Mouse (Mus musculus) neural tube, embryonic 14.5 days (tissue): ENCODE results near the gene Klf1. TPM values are rescaled to one million over a fixed set of nuclear protein-coding genes. Genes with fewer than 3 reads are reported as not detected.
A peak's percentile ranks its signal among the peaks of the same experiment; 100 is the strongest.

Experiments
- ATAC-seq: fragments of 200-750 bp; cut with Nextera tagmentation; 2 replicates; pipeline ENCODE4 v1.8.0; 2017; ENCODE audit warnings: low read depth, mild to moderate bottlenecking, moderate TSS enrichment, moderate library complexity
- H3K27ac ChIP-seq: fragments of 300-500 bp; sonication (generic); 2 replicates; pipeline ENCODE4 v1.5.1; 2014; ENCODE audit warnings: low read depth, mild to moderate bottlenecking, control low read depth, low read length, moderate library complexity, mixed read lengths
- H3K27me3 ChIP-seq: fragments of 300-500 bp; sonication (generic); 2 replicates; pipeline ENCODE4 v1.6.1; 2014; ENCODE audit warnings: low read length; ENCODE audit not compliant: control insufficient read depth, insufficient read depth
- H3K36me3 ChIP-seq: fragments of 300-500 bp; sonication (generic); 2 replicates; pipeline ENCODE4 v1.6.1; 2014; ENCODE audit warnings: low read length, mixed read lengths; ENCODE audit not compliant: control insufficient read depth, insufficient read depth
- H3K4me1 ChIP-seq: fragments of 300-500 bp; sonication (generic); 2 replicates; pipeline ENCODE4 v1.6.1; 2014; ENCODE audit warnings: low read length; ENCODE audit not compliant: control insufficient read depth, insufficient read depth
- H3K4me2 ChIP-seq: fragments of 300-500 bp; sonication (generic); 2 replicates; pipeline ENCODE4 v1.6.1; 2014; ENCODE audit warnings: mild to moderate bottlenecking, low read depth, low read length, control low read depth
- H3K4me3 ChIP-seq: fragments of 300-500 bp; sonication (generic); 2 replicates; pipeline ENCODE4 v1.5.1; 2014; ENCODE audit warnings: low read depth, low read length, control low read depth, mixed read lengths
- H3K9ac ChIP-seq: fragments of 300-500 bp; sonication (generic); replicated peaks from 2 replicates; pipeline ENCODE4 v1.6.1; 2014; ENCODE audit warnings: low read depth, mild to moderate bottlenecking, control low read depth, low read length, mixed read lengths
- H3K9me3 ChIP-seq: fragments of 300-500 bp; sonication (generic); 2 replicates; pipeline ENCODE4 v1.6.1; 2016; ENCODE audit warnings: low read length; ENCODE audit not compliant: control insufficient read depth
- WGBS: fragments of 180-500 bp; shearing (Covaris S2); extraction: QIAGEN DNeasy Blood & Tissue Kit; methylation state at CpG from one replicate; pipeline ENCODE4 v1.1.7; 2014; 5-methylcytosine and 5-hydroxymethylcytosine counted together
- polyA plus RNA-seq: library from polyadenylated mRNA; unstranded; fragments of >200 nt; fragmentation: Nextera tagmentation; extraction: Ambion mirVana; gene quantifications from 2 replicates; pipeline ENCODE4 v1.2.1, GENCODE M21; 2014

Klf1 gene
- polyA plus RNA-seq = 0.44 and 0.80 TPM in 2 replicates

DNA sequence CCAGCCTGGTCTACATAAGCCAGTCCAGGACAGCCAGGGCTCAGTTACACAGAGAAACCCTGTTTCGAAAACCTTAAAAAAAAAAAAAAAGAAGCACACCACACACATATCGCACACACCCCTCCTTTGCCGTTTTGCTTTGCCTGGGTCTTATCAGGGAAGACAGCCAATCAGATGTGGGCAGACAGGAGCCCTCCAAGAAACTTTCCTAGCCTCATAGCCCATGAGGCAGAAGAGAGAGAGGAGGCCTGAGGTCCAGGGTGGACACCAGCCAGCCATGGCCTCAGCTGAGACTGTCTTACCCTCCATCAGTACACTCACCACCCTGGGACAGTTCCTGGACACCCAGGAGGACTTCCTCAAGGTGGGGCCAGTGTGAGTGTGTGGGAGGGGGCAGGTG lies at the start of gene Klf1:
Gene Klf1, plus strand, starts transcription at position 177 of the 400 bp plus-strand sequence.
- Histone ChIP-seq H3K9ac (peak within 1 kb of the TSS; percentile 51; the same call in 1 of the 2 replicates), H3K9me3 (no peaks in the 10 kb centered on the region), H3K36me3 (no peaks in the 10 kb centered on the region), H3K4me3 (peak within 1 kb of the TSS; percentile 38), H3K4me1 (peaks cover 6% of the 10 kb centered on the region; the same call in 1 of the 2 replicates), H3K27ac (no peak within 1 kb of the TSS), H3K4me2 (peak within 1 kb of the TSS; percentile 86), H3K27me3 (no peaks in the 10 kb centered on the region)
- WGBS = 76% methylated on average over 3 of the region's 3 CpGs
- ATAC-seq = no peak

DNA sequence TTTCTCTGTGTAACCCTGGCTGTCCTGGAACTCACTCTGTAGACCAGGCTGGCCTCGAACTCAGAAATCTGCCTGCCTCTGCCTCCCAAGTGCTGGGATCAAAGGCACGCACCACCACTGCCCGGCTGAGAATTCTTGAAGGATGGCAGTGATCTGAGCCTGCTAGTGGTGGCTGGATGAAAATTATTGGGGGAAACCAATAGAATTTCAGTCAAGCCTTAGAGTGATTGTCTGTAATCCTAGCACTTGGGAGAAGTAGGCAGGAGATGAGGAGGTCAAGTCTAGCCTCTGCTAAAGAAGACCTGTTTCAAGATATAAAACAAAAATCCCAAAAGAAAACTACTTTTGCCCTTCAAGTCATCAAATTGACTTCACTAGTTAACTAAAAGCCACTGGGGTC lies 45.3 kb upstream of the Klf1 start:
- WGBS = 95% methylated on average over 3 of the region's 3 CpGs
- Histone ChIP-seq H3K27ac (no peak overlapping the region), H3K4me3 (no peak overlapping the region), H3K4me2 (no peak overlapping the region), H3K4me1 (peaks cover 12% of the 10 kb centered on the region; the same call in 1 of the 2 replicates), H3K36me3 (peaks cover 11% of the 10 kb centered on the region), H3K27me3 (no peaks in the 10 kb centered on the region), H3K9me3 (no peaks in the 10 kb centered on the region), H3K9ac (no peak overlapping the region)
- peak; percentile 16; the same call in 1 of the 2 replicates for ATAC-seq

GRCm38 (mm10) chr8:84856864-84857441 lies 44.8 kb upstream of the Klf1 start, which contains the start of gene Farsa:
Gene Farsa (plus strand): TSS chr8:84856989.
- H3K4me1 ChIP-seq = peaks cover 12% of the 10 kb centered on the region; the same call in 1 of the 2 replicates
- H3K4me2 ChIP-seq = peak within 1 kb of the TSS; percentile 89
- no peaks in the 10 kb centered on the region for H3K9me3 ChIP-seq
- H3K27me3 ChIP-seq = no peaks in the 10 kb centered on the region
- ATAC-seq = peak; percentile 94
- peak within 1 kb of the TSS; percentile 76 for H3K4me3 ChIP-seq
- peak within 1 kb of the TSS; percentile 71 for H3K9ac ChIP-seq
- whole genome bisulfite sequencing = under 1% methylated on average over 39 of the region's 39 CpGs
- H3K36me3 ChIP-seq = peaks cover 16% of the 10 kb centered on the region
- peak within 1 kb of the TSS; percentile 63 for H3K27ac ChIP-seq

DNA sequence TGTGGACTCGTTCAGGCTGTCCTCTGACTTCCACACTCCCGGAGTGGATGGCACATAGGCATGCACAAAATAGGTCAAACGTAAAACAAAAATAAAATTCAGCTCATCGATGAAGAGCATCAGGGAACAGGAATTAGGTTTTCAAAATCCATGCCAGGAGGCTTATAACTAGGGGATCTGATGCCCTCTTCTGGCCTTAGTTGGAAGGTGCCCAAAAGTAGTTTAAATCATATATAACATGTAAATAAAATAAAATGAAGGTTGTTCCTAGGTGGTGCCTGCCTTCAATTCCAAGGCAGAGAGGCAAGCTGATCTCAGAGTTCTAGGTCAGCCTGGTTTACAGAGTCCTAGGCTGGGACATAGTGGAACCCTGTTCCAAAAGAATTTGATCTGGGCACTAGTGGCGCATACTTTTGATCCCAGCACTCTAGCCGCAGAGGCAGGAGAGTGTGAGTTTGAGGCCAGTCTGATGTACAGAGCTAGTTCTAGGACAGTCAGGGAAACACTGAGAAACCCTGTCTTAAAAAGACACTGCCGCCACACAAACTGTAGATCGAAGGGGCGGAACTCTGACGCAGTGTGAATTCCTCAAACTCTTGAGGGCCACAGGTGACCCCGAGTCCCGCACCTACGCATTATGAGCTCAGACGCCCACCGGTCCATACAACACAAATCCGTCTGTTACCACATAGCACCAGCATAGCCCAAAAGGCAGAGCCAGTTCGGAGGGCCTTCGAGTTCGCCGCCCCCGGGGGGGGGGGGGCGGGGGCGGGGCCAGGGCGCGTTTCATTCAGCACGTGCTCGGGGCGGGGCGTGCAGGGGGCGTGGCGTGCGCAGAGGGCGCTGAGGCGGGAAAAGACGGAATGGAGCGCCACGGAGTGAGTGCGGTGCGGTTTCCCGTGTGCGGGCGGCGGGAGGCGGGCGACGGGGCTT lies 30.1 kb upstream of the Klf1 start, which contains the start of gene Syce2:
Gene Syce2, plus strand, starts transcription at position 736 of the 933 bp plus-strand sequence.
- peak within 1 kb of the TSS; percentile 71 for H3K4me2 ChIP-seq
- WGBS = 21% methylated on average over 34 of the region's 46 CpGs

GRCm38 (mm10) chr8:84872309-84872965 lies 29.3 kb upstream of the Klf1 start:
- Histone ChIP-seq H3K9ac (peak overlapping the region; percentile 32), H3K27me3 (peaks cover 4% of the 10 kb centered on the region; the same call in 1 of the 2 replicates), H3K36me3 (peaks cover 22% of the 10 kb centered on the region), H3K4me1 (no peaks in the 10 kb centered on the region; the same call in 1 of the 2 replicates), H3K9me3 (no peaks in the 10 kb centered on the region), H3K27ac (no peak overlapping the region), H3K4me2 (peak overlapping the region; percentile 71), H3K4me3 (peak overlapping the region; percentile 32)
- WGBS = 4% methylated on average over 49 of the region's 54 CpGs
- ATAC-seq = peak; percentile 52

More for the DNA sequence above, 30.1 kb upstream of the Klf1 start, which contains the start of gene Syce2:
- Histone ChIP-seq H3K36me3 (peaks cover 28% of the 10 kb centered on the region), H3K4me1 (no peaks in the 10 kb centered on the region; the same call in 1 of the 2 replicates), H3K9me3 (no peaks in the 10 kb centered on the region), H3K27me3 (peaks cover 4% of the 10 kb centered on the region; the same call in 1 of the 2 replicates), H3K27ac (no peak within 1 kb of the TSS), H3K4me3 (peak within 1 kb of the TSS; percentile 32), H3K9ac (peak within 1 kb of the TSS; percentile 32)
- peak; percentile 69 for ATAC-seq

- peak overlapping the region; percentile 71 for H3K4me2 ChIP-seq
- H3K27ac ChIP-seq = no peak overlapping the region
- H3K9me3 ChIP-seq = no peaks in the 10 kb centered on the region
- no peak for ATAC-seq
- H3K9ac ChIP-seq = no peak overlapping the region
- no peak overlapping the region; the same call in 1 of the 2 replicates for H3K4me3 ChIP-seq
- peaks cover 4% of the 10 kb centered on the region; the same call in 1 of the 2 replicates for H3K27me3 ChIP-seq
- H3K36me3 ChIP-seq = peaks cover 16% of the 10 kb centered on the region; the same call in 1 of the 2 replicates
- no peaks in the 10 kb centered on the region; the same call in 1 of the 2 replicates for H3K4me1 ChIP-seq
- WGBS = 73% methylated on average over 4 of the region's 4 CpGs
Observed at GRCm38 (mm10) chr8:84873016-84873415, 28.7 kb upstream of the Klf1 start.

DNA sequence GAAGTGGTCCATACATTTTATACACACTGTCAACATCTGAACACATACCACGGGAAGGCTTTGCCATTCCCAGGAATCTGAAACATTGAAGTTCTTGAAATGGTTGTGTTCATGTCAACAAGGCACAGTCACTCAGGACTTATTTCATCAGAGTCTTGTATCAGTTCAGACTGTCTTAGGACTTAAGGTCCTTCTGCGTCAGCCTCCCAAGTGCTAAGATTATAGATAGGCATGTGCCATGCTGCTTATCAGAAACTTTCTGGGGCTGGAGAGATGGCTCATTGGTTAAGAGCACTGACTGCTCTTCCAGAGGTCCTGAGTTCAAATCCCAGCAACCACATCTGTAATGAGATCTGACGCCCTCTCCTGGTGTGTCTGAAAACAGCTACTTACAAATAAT lies 27.4 kb upstream of the Klf1 start:
- no peak for ATAC-seq
- H3K36me3 ChIP-seq = peaks cover 3% of the 10 kb centered on the region; the same call in 1 of the 2 replicates
- H3K4me3 ChIP-seq = no peak overlapping the region
- H3K27me3 ChIP-seq = peaks cover 4% of the 10 kb centered on the region; the same call in 1 of the 2 replicates
- no peak overlapping the region for H3K4me2 ChIP-seq
- WGBS = 93% methylated on average over 3 of the region's 3 CpGs
- no peak overlapping the region for H3K9ac ChIP-seq
- no peaks in the 10 kb centered on the region for H3K9me3 ChIP-seq
- H3K27ac ChIP-seq = no peak overlapping the region
- no peaks in the 10 kb centered on the region; the same call in 1 of the 2 replicates for H3K4me1 ChIP-seq

GRCm38 (mm10) chr8:84877297-84878035 lies 24.3 kb upstream of the Klf1 start:
- ATAC-seq = no peak
- Histone ChIP-seq H3K4me1 (no peaks in the 10 kb centered on the region; the same call in 1 of the 2 replicates), H3K36me3 (no peaks in the 10 kb centered on the region), H3K27ac (no peak overlapping the region), H3K4me3 (no peak overlapping the region), H3K4me2 (no peak overlapping the region), H3K9me3 (no peaks in the 10 kb centered on the region), H3K27me3 (peaks cover 4% of the 10 kb centered on the region; the same call in 1 of the 2 replicates), H3K9ac (no peak overlapping the region)
- 89% methylated on average over 3 of the region's 3 CpGs for WGBS
